10 mouse cellular contexts compared by ENCODE assay signal in genomic region chr6:136683410-136684334, GRCm38 (mm10). TPM values are rescaled to one million over a fixed set of nuclear protein-coding genes. Genes with fewer than 3 reads are reported as not detected.
DNase-seq lines count a peak whose midpoint lies in the region; TF ChIP-seq lines count a peak whose summit lies in the region.
"Had no signal": no experiment of that assay in that cellular context is flagged by ENCODE, and none has a peak within 500 bp of the region (broad histone marks: within the 10 kb centered on the region; RNA-seq: fewer than 3 reads in every experiment).

No protein-coding gene starts in this region.

- WGBS in liver, adult 2 months = 81% methylated on average over 11 of the region's 11 CpGs
- 82% methylated on average over 11 of the region's 11 CpGs for WGBS in small intestine, adult 2 months

- peak; percentile 97 for TF ChIP-seq EP300 in CH12.LX (IDR thresholded peaks at IDR 0.05; ENCODE audit: low read length)

- TF ChIP-seq POLR2A in CH12.LX (IDR thresholded peaks at IDR 0.05; ENCODE audit: low read depth, low read length) = no peak
- TF ChIP-seq POLR2A in liver, adult 2 months (IDR thresholded peaks at IDR 0.05; ENCODE audit: extremely low read depth, insufficient read depth, low read length) = no peak
- TF ChIP-seq POLR2A in small intestine, adult 2 months (IDR thresholded peaks at IDR 0.05; ENCODE audit: low read depth, low read length) = no peak

- peak overlapping the region; percentile 44; the same call in 1 of the 2 replicates for H3K27ac ChIP-seq in CH12.LX (ENCODE audit: insufficient read depth, low read depth)
- peak overlapping the region; percentile 39; the same call in 1 of the 2 replicates for H3K27ac ChIP-seq in liver, adult 2 months (replicated peaks; ENCODE audit: insufficient read depth, low read depth, low read length)
- peak overlapping the region; percentile 49; the same call in 1 of the 2 replicates for H3K27ac ChIP-seq in small intestine, adult 2 months (ENCODE audit: insufficient read depth, low read depth, low read length)
- H3K27ac ChIP-seq: limb, embryonic 12.5 days had no signal

- no peaks in the 10 kb centered on the region for H3K36me3 ChIP-seq in CH12.LX (replicated peaks in 1 of 2; ENCODE audit: control insufficient read depth in 1 of 2, insufficient read depth in 1 of 2, low read length in 1 of 2)
- no peaks in the 10 kb centered on the region for H3K36me3 ChIP-seq in liver, adult 2 months (ENCODE audit: control insufficient read depth, insufficient read depth, low read length)
- H3K36me3 ChIP-seq in small intestine, adult 2 months (ENCODE audit: control insufficient read depth, insufficient read depth, low read length) = no peaks in the 10 kb centered on the region
- H3K36me3 ChIP-seq: limb, embryonic 12.5 days had no signal

- in situ Hi-C loops in CH12.LX (cut with MboI; ENCODE audit: low pct_ligation_motif_present, low pct_unique_long_range_greater_than_20kb, low sequenced_read_pairs) = no loop called here

- no peaks in the 10 kb centered on the region; the same call in 1 of the 2 replicates for H3K79me2 ChIP-seq in CH12.LX (replicated peaks; ENCODE audit: control insufficient read depth, extremely low read depth, insufficient read depth, poor library complexity, severe bottlenecking)
- H3K79me2 ChIP-seq in liver, adult 2 months (ENCODE audit: control insufficient read depth, insufficient read depth, low read length) = no peaks in the 10 kb centered on the region

- intact Hi-C loops in heart, postnatal 14 days (cut with DNase I) = no loop called here
- intact Hi-C loops in gastrocnemius, postnatal 14 days (cut with DNase I; ENCODE audit: low total_unique reads) = no loop called here

- no peak overlapping the region for H3K4me3 ChIP-seq in CH12.LX (replicated peaks in 1 of 3; ENCODE audit: low read depth in 2 of 3, low read length in 2 of 3, poor library complexity in 1 of 3)
- no peak overlapping the region for H3K4me3 ChIP-seq in liver, adult 2 months (ENCODE audit: insufficient read depth, low read depth, low read length)
- H3K4me3 ChIP-seq in small intestine, adult 2 months (ENCODE audit: low read depth, low read length) = no peak overlapping the region
- H3K4me3 ChIP-seq: limb, embryonic 12.5 days; myocyte had no signal

- H3K4me1 ChIP-seq in CH12.LX (ENCODE audit: control insufficient read depth in 1 of 2, insufficient read depth in 2 of 2) = peaks cover 15 to 34% of the 10 kb centered on the region in 2 experiments
- no peaks in the 10 kb centered on the region for H3K4me1 ChIP-seq in liver, adult 2 months (ENCODE audit: control insufficient read depth, insufficient read depth, low read length)
- no peaks in the 10 kb centered on the region for H3K4me1 ChIP-seq in small intestine, adult 2 months (ENCODE audit: control insufficient read depth, insufficient read depth, insufficient read length, low read length)
- H3K4me1 ChIP-seq: limb, embryonic 12.5 days had no signal

- no peaks in the 10 kb centered on the region for H3K27me3 ChIP-seq in CH12.LX (replicated peaks)
- no peaks in the 10 kb centered on the region for H3K27me3 ChIP-seq in liver, adult 2 months (ENCODE audit: control insufficient read depth, insufficient read depth, low read length)
- no peaks in the 10 kb centered on the region for H3K27me3 ChIP-seq in small intestine, adult 2 months (ENCODE audit: control insufficient read depth, insufficient read depth, low read length)
- H3K27me3 ChIP-seq: limb, embryonic 12.5 days had no signal

- TF ChIP-seq CTCF in CH12.LX (conservative IDR thresholded peaks at IDR 0.05 in 1 of 2, IDR thresholded peaks at IDR 0.05 in 1 of 2; ENCODE audit: low read depth in 2 of 2, low read length in 2 of 2) = no peak
- no peak for TF ChIP-seq CTCF in liver, adult 2 months (IDR thresholded peaks at IDR 0.05; ENCODE audit: low read depth, low read length)
- TF ChIP-seq CTCF in small intestine, adult 2 months (IDR thresholded peaks at IDR 0.05; ENCODE audit: extremely low read depth, insufficient read length, insufficient replicate concordance, low read depth, low read length) = no peak

- no peak overlapping the region for H3K4me2 ChIP-seq in CH12.LX (ENCODE audit: insufficient read depth, low read depth, poor library complexity, severe bottlenecking)
- H3K4me2 ChIP-seq: limb, embryonic 12.5 days had no signal

- no peak; the same call in 1 of the 2 replicates for TF ChIP-seq RAD21 in CH12.LX (IDR thresholded peaks at IDR 0.05; ENCODE audit: low read depth, low read length)

- DNase-seq in heart, adult 11 months = peak; percentile 96
- DNase-seq in heart, postnatal 14 days = no peak
- DNase-seq in CH12.LX (ENCODE audit: extremely low read depth) = peak; percentile 88
- peak; percentile 31 for DNase-seq in liver, adult 2 months (ENCODE audit: extremely low read depth, low read depth, low spot score)
- no peak for DNase-seq in kidney, postnatal 25 days
- DNase-seq in gastrocnemius, postnatal 14 days = no peak
- DNase-seq in urinary bladder, adult 18-20 months (ENCODE audit: low spot score in 2 of 2) = no peak

- H3K9ac ChIP-seq in CH12.LX (ENCODE audit: insufficient read depth, low read depth) = no peak overlapping the region
- no peak overlapping the region for H3K9ac ChIP-seq in liver, adult 2 months (ENCODE audit: low read depth, low read length)
- H3K9ac ChIP-seq: limb, embryonic 12.5 days had no signal

- H3K9me3 ChIP-seq in CH12.LX (replicated peaks; ENCODE audit: low read length) = peaks cover 12% of the 10 kb centered on the region

- dilution Hi-C loops in CH12.LX (cut with MboI; ENCODE audit: extremely low pct_ligation_motif_present, extremely low pct_unique_long_range_greater_than_20kb, low sequenced_read_pairs) = no loop called here

TF ChIP-seq in CH12.LX, 34 proteins besides CTCF, POLR2A, EP300 and RAD21:
- no peak for TF ChIP-seq ZNF384 (IDR thresholded peaks at IDR 0.05; ENCODE audit: low read depth, low read length)
- TF ChIP-seq JUN (IDR thresholded peaks at IDR 0.05; ENCODE audit: insufficient read depth, low read depth, low read length) = peak; percentile 31; the same call in 1 of the 2 replicates
- peak; percentile 83 for TF ChIP-seq MAFK (IDR thresholded peaks at IDR 0.05; ENCODE audit: insufficient replicate concordance, low read length)
- no peak for TF ChIP-seq USF1 (IDR thresholded peaks at IDR 0.05; ENCODE audit: low read depth, low read length)
- TF ChIP-seq IRF4 (IDR thresholded peaks at IDR 0.05; ENCODE audit: low read depth, low read length) = peak; percentile 98
- TF ChIP-seq JUND (conservative IDR thresholded peaks at IDR 0.05; ENCODE audit: low read depth, low read length) = 0 out of 2 replicates have a peak, but pooled peaks have one; percentile 26
- peak; percentile 38 for TF ChIP-seq HCFC1 (IDR thresholded peaks at IDR 0.05; ENCODE audit: low read depth, low read length)
- no peak for TF ChIP-seq ZMIZ1 (IDR thresholded peaks at IDR 0.05; ENCODE audit: low read depth, low read length)
- peak; percentile 94 for TF ChIP-seq ETS1 (conservative IDR thresholded peaks at IDR 0.05; ENCODE audit: low read depth, low read length)
- peak; percentile 89 for TF ChIP-seq SIN3A (IDR thresholded peaks at IDR 0.05; ENCODE audit: low read length)
- no peak for TF ChIP-seq NRF1 (IDR thresholded peaks at IDR 0.05; ENCODE audit: low read depth, low read length)
- 0 out of 2 replicates have a peak, but pooled peaks have one; percentile 24 for TF ChIP-seq ELF1 (IDR thresholded peaks at IDR 0.05; ENCODE audit: low read depth, low read length)
- peak; percentile 63; the same call in 1 of the 2 replicates for TF ChIP-seq MAX (IDR thresholded peaks at IDR 0.05; ENCODE audit: low read length)
- TF ChIP-seq BHLHE40 (IDR thresholded peaks at IDR 0.05; ENCODE audit: low read depth, low read length) = peak; percentile 76
- TF ChIP-seq MAZ (IDR thresholded peaks at IDR 0.05; ENCODE audit: low read depth, low read length) = 0 out of 2 replicates have a peak, but pooled peaks have one; percentile 46
- peak; percentile 78; the same call in 1 of the 2 replicates for TF ChIP-seq MXI1 (IDR thresholded peaks at IDR 0.05; ENCODE audit: low read depth, low read length)
- TF ChIP-seq SMC3 (IDR thresholded peaks at IDR 0.05; ENCODE audit: low read depth, low read length) = no peak
- TF ChIP-seq NELFE (IDR thresholded peaks at IDR 0.05; ENCODE audit: low read depth, low read length) = no peak
- no peak for TF ChIP-seq TBP (conservative IDR thresholded peaks at IDR 0.05; ENCODE audit: low read depth, low read length)
- TF ChIP-seq MEF2A (IDR thresholded peaks at IDR 0.05; ENCODE audit: borderline replicate concordance, low read depth, low read length) = peak; percentile 74
- TF ChIP-seq TCF12 (IDR thresholded peaks at IDR 0.05; ENCODE audit: low read depth, low read length) = peak; percentile 84
- TF ChIP-seq RCOR1 (conservative IDR thresholded peaks at IDR 0.05; ENCODE audit: low read depth, low read length) = peak; percentile 82; the same call in 1 of the 2 replicates
- TF ChIP-seq CHD2 (IDR thresholded peaks at IDR 0.05; ENCODE audit: low read length) = peak; percentile 65; the same call in 1 of the 2 replicates
- 0 out of 2 replicates have a peak, but pooled peaks have one; percentile 41 for TF ChIP-seq MYC (IDR thresholded peaks at IDR 0.05; ENCODE audit: low read depth, low read length)

RNA-seq across cellular contexts. Expression of gene Plbd1, which starts 21.9 kb away (rescaled TPM):
- total RNA-seq in heart, postnatal 14 days (2021) = 10 to 100 TPM; 30.5 to 34.4 TPM
- total RNA-seq in CH12.LX (2012; rRNA removed) (not detected in 2 replicates), CH12.LX (2014; rRNA removed) (not detected in 2 replicates)
- polyA plus RNA-seq in CH12.LX (2012; ENCODE audit: insufficient read length, low read depth) = not detected in 2 replicates
- total RNA-seq in liver, adult 2 months (2014; rRNA removed) = 30.5 and 53.5 TPM in 2 replicates
- 27.5 and 31.4 TPM in 2 replicates for polyA plus RNA-seq in liver, adult 2 months (2012; rRNA removed)
- polyA plus RNA-seq in small intestine, adult 2 months (2012; rRNA removed) = 23.6 and 84.9 TPM in 2 replicates
- total RNA-seq in gastrocnemius, postnatal 14 days (2021) = 10 to 100 TPM; 12.2 to 14.9 TPM

Comparison
In these comparisons a context has a peak if more than half of its experiments do, and no peak if none do; other contexts are left out.
1. DNase-seq: peak in heart, adult 11 months (single experiment), CH12.LX (single experiment) and liver, adult 2 months (single experiment); none in heart, postnatal 14 days (0 of 2), kidney, postnatal 25 days (0 of 2), gastrocnemius, postnatal 14 days (single experiment) and urinary bladder, adult 18-20 months (0 of 2).
2. RNA of gene Plbd1, which starts 21.9 kb away (total RNA-seq): 30.5 to 53.5 TPM in liver, adult 2 months, 30.5 to 34.4 TPM in heart, postnatal 14 days and 12.2 to 14.9 TPM in gastrocnemius, postnatal 14 days; not detected in CH12.LX; every median in the first group is over 10 times any median in the second.
3. Peak in every context shown above with its lines, with median percentiles within 50 percentile points of each other: H3K27ac ChIP-seq.